Mouse (Mus musculus): Measurements from ENCODE around the gene 4930583I09Rik. TPM values are rescaled to one million over a fixed set of nuclear protein-coding genes. Genes with fewer than 3 reads are reported as not detected.

The 4930583I09Rik gene
- polyA plus RNA-seq (2014; fragmentation: Nextera tagmentation; extraction: Ambion mirVana) = not detected in 2 replicates

GRCm38 (mm10) chr17:64835928-64836327 lies at the start of gene 4930583I09Rik:
TSS of gene 4930583I09Rik (minus strand) at chr17:64836071.
- Histone ChIP-seq H3K27me3 (ENCODE audit: control insufficient read depth, insufficient read depth, low read length) (no peaks in the 10 kb centered on the region), H3K4me3 (ENCODE audit: control insufficient read depth in 1 of 2, insufficient read depth in 1 of 2, low read depth in 1 of 2, low read length in 2 of 2) (no peak within 1 kb of the TSS), H3K9me3 (ENCODE audit: control insufficient read depth, low read length) (no peaks in the 10 kb centered on the region), H3K4me2 (ENCODE audit: low read length) (no peak within 1 kb of the TSS), H3K36me3 (ENCODE audit: control insufficient read depth, insufficient read depth, low read length) (no peaks in the 10 kb centered on the region), H3K4me1 (ENCODE audit: control insufficient read depth in 2 of 2, insufficient read depth in 2 of 2, low read length in 2 of 2) (no peaks in the 10 kb centered on the region), H3K27ac (replicated peaks in 1 of 2; ENCODE audit: control insufficient read depth in 1 of 2, insufficient read depth in 1 of 2, low read depth in 2 of 2, low read length in 2 of 2) (no peak within 1 kb of the TSS), H3K9ac (ENCODE audit: low read length) (no peak within 1 kb of the TSS)
- ATAC-seq (ENCODE audit: insufficient number of reproducible peaks, insufficient read depth, low FRiP score, low read depth) = no peak
- 58% methylated on average over 6 of the region's 6 CpGs for whole genome bisulfite sequencing

- no peaks in the 10 kb centered on the region for H3K4me1 ChIP-seq (ENCODE audit: control insufficient read depth in 2 of 2, insufficient read depth in 2 of 2, low read length in 2 of 2)
- no peak overlapping the region for H3K9ac ChIP-seq (ENCODE audit: low read length)
- H3K4me3 ChIP-seq (ENCODE audit: control insufficient read depth in 1 of 2, insufficient read depth in 1 of 2, low read depth in 1 of 2, low read length in 2 of 2) = no peak overlapping the region
- H3K4me2 ChIP-seq (ENCODE audit: low read length) = no peak overlapping the region
- H3K36me3 ChIP-seq (ENCODE audit: control insufficient read depth, insufficient read depth, low read length) = no peaks in the 10 kb centered on the region
- H3K27ac ChIP-seq (replicated peaks in 1 of 2; ENCODE audit: control insufficient read depth in 1 of 2, insufficient read depth in 1 of 2, low read depth in 2 of 2, low read length in 2 of 2) = no peak overlapping the region
- 80% methylated on average over 12 of the region's 12 CpGs for WGBS
- peaks cover 4% of the 10 kb centered on the region; the same call in 1 of the 2 replicates for H3K27me3 ChIP-seq (ENCODE audit: control insufficient read depth, insufficient read depth, low read length)
- no peak for ATAC-seq (ENCODE audit: insufficient number of reproducible peaks, insufficient read depth, low FRiP score, low read depth)
- H3K9me3 ChIP-seq (ENCODE audit: control insufficient read depth, low read length) = no peaks in the 10 kb centered on the region
Measured at GRCm38 (mm10) chr17:64876111-64876510, 40.2 kb upstream of the 4930583I09Rik start.

- Histone ChIP-seq H3K9me3 (ENCODE audit: control insufficient read depth, low read length) (no peaks in the 10 kb centered on the region), H3K4me1 (ENCODE audit: control insufficient read depth in 2 of 2, insufficient read depth in 2 of 2, low read length in 2 of 2) (no peaks in the 10 kb centered on the region), H3K4me2 (ENCODE audit: low read length) (no peak overlapping the region), H3K27me3 (ENCODE audit: control insufficient read depth, insufficient read depth, low read length) (peaks cover 4% of the 10 kb centered on the region; the same call in 1 of the 2 replicates), H3K9ac (ENCODE audit: low read length) (no peak overlapping the region), H3K27ac (replicated peaks in 1 of 2; ENCODE audit: control insufficient read depth in 1 of 2, insufficient read depth in 1 of 2, low read depth in 2 of 2, low read length in 2 of 2) (no peak overlapping the region), H3K36me3 (ENCODE audit: control insufficient read depth, insufficient read depth, low read length) (no peaks in the 10 kb centered on the region), H3K4me3 (ENCODE audit: control insufficient read depth in 1 of 2, insufficient read depth in 1 of 2, low read depth in 1 of 2, low read length in 2 of 2) (no peak overlapping the region)
- 44% methylated on average over 4 of the region's 4 CpGs for WGBS
- ATAC-seq (ENCODE audit: insufficient number of reproducible peaks, insufficient read depth, low FRiP score, low read depth) = no peak
Measured at GRCm38 (mm10) chr17:64873651-64874072, 37.8 kb upstream of the 4930583I09Rik start.

- no peak overlapping the region for H3K27ac ChIP-seq (replicated peaks in 1 of 2; ENCODE audit: control insufficient read depth in 1 of 2, insufficient read depth in 1 of 2, low read depth in 2 of 2, low read length in 2 of 2)
- H3K36me3 ChIP-seq (ENCODE audit: control insufficient read depth, insufficient read depth, low read length) = no peaks in the 10 kb centered on the region
- no peaks in the 10 kb centered on the region for H3K27me3 ChIP-seq (ENCODE audit: control insufficient read depth, insufficient read depth, low read length)
- no peak for ATAC-seq (ENCODE audit: insufficient number of reproducible peaks, insufficient read depth, low FRiP score, low read depth)
- no peaks in the 10 kb centered on the region for H3K9me3 ChIP-seq (ENCODE audit: control insufficient read depth, low read length)
- 68% methylated on average over 4 of the region's 4 CpGs for WGBS
- H3K9ac ChIP-seq (ENCODE audit: low read length) = no peak overlapping the region
- H3K4me1 ChIP-seq (ENCODE audit: control insufficient read depth in 2 of 2, insufficient read depth in 2 of 2, low read length in 2 of 2) = no peaks in the 10 kb centered on the region
- no peak overlapping the region for H3K4me2 ChIP-seq (ENCODE audit: low read length)
- no peak overlapping the region for H3K4me3 ChIP-seq (ENCODE audit: control insufficient read depth in 1 of 2, insufficient read depth in 1 of 2, low read depth in 1 of 2, low read length in 2 of 2)
Measured at GRCm38 (mm10) chr17:64863817-64864216, 27.9 kb upstream of the 4930583I09Rik start.

GRCm38 (mm10) chr17:64860963-64861362 lies 25.1 kb upstream of the 4930583I09Rik start:
- Histone ChIP-seq H3K9me3 (ENCODE audit: control insufficient read depth, low read length) (no peaks in the 10 kb centered on the region), H3K9ac (ENCODE audit: low read length) (no peak overlapping the region), H3K36me3 (ENCODE audit: control insufficient read depth, insufficient read depth, low read length) (no peaks in the 10 kb centered on the region), H3K4me3 (ENCODE audit: control insufficient read depth in 1 of 2, insufficient read depth in 1 of 2, low read depth in 1 of 2, low read length in 2 of 2) (no peak overlapping the region), H3K4me2 (ENCODE audit: low read length) (no peak overlapping the region), H3K4me1 (ENCODE audit: control insufficient read depth in 2 of 2, insufficient read depth in 2 of 2, low read length in 2 of 2) (no peaks in the 10 kb centered on the region), H3K27me3 (ENCODE audit: control insufficient read depth, insufficient read depth, low read length) (no peaks in the 10 kb centered on the region), H3K27ac (replicated peaks in 1 of 2; ENCODE audit: control insufficient read depth in 1 of 2, insufficient read depth in 1 of 2, low read depth in 2 of 2, low read length in 2 of 2) (no peak overlapping the region)
- 47% methylated on average over 3 of the region's 3 CpGs for WGBS
- no peak for ATAC-seq (ENCODE audit: insufficient number of reproducible peaks, insufficient read depth, low FRiP score, low read depth)

GRCm38 (mm10) chr17:64858848-64859247 lies 23.0 kb upstream of the 4930583I09Rik start:
- H3K9ac ChIP-seq (ENCODE audit: low read length) = no peak overlapping the region
- WGBS = 67% methylated on average over 6 of the region's 6 CpGs
- H3K27ac ChIP-seq (replicated peaks in 1 of 2; ENCODE audit: control insufficient read depth in 1 of 2, insufficient read depth in 1 of 2, low read depth in 2 of 2, low read length in 2 of 2) = no peak overlapping the region
- no peaks in the 10 kb centered on the region for H3K4me1 ChIP-seq (ENCODE audit: control insufficient read depth in 2 of 2, insufficient read depth in 2 of 2, low read length in 2 of 2)
- H3K36me3 ChIP-seq (ENCODE audit: control insufficient read depth, insufficient read depth, low read length) = no peaks in the 10 kb centered on the region
- no peak overlapping the region for H3K4me2 ChIP-seq (ENCODE audit: low read length)
- no peak for ATAC-seq (ENCODE audit: insufficient number of reproducible peaks, insufficient read depth, low FRiP score, low read depth)
- H3K4me3 ChIP-seq (ENCODE audit: control insufficient read depth in 1 of 2, insufficient read depth in 1 of 2, low read depth in 1 of 2, low read length in 2 of 2) = no peak overlapping the region
- no peaks in the 10 kb centered on the region for H3K9me3 ChIP-seq (ENCODE audit: control insufficient read depth, low read length)
- H3K27me3 ChIP-seq (ENCODE audit: control insufficient read depth, insufficient read depth, low read length) = no peaks in the 10 kb centered on the region

GRCm38 (mm10) chr17:64848031-64848430 lies 12.2 kb upstream of the 4930583I09Rik start:
- Histone ChIP-seq H3K4me2 (ENCODE audit: low read length) (no peak overlapping the region), H3K27ac (replicated peaks in 1 of 2; ENCODE audit: control insufficient read depth in 1 of 2, insufficient read depth in 1 of 2, low read depth in 2 of 2, low read length in 2 of 2) (no peak overlapping the region), H3K9ac (ENCODE audit: low read length) (no peak overlapping the region), H3K4me3 (ENCODE audit: control insufficient read depth in 1 of 2, insufficient read depth in 1 of 2, low read depth in 1 of 2, low read length in 2 of 2) (no peak overlapping the region), H3K36me3 (ENCODE audit: control insufficient read depth, insufficient read depth, low read length) (no peaks in the 10 kb centered on the region), H3K9me3 (ENCODE audit: control insufficient read depth, low read length) (0 out of 2 replicates have a peak, but pooled peaks cover 3% of the 10 kb centered on the region), H3K4me1 (ENCODE audit: control insufficient read depth in 2 of 2, insufficient read depth in 2 of 2, low read length in 2 of 2) (no peaks in the 10 kb centered on the region), H3K27me3 (ENCODE audit: control insufficient read depth, insufficient read depth, low read length) (no peaks in the 10 kb centered on the region)
- WGBS = 72% methylated on average over 4 of the region's 4 CpGs
- no peak for ATAC-seq (ENCODE audit: insufficient number of reproducible peaks, insufficient read depth, low FRiP score, low read depth)

- Histone ChIP-seq H3K27ac (replicated peaks in 1 of 2; ENCODE audit: control insufficient read depth in 1 of 2, insufficient read depth in 1 of 2, low read depth in 2 of 2, low read length in 2 of 2) (no peak overlapping the region), H3K36me3 (ENCODE audit: control insufficient read depth, insufficient read depth, low read length) (no peaks in the 10 kb centered on the region), H3K4me2 (ENCODE audit: low read length) (no peak overlapping the region), H3K4me1 (ENCODE audit: control insufficient read depth in 2 of 2, insufficient read depth in 2 of 2, low read length in 2 of 2) (no peaks in the 10 kb centered on the region), H3K9me3 (ENCODE audit: control insufficient read depth, low read length) (0 out of 2 replicates have a peak, but pooled peaks cover 3% of the 10 kb centered on the region), H3K9ac (ENCODE audit: low read length) (no peak overlapping the region), H3K27me3 (ENCODE audit: control insufficient read depth, insufficient read depth, low read length) (no peaks in the 10 kb centered on the region), H3K4me3 (ENCODE audit: control insufficient read depth in 1 of 2, insufficient read depth in 1 of 2, low read depth in 1 of 2, low read length in 2 of 2) (no peak overlapping the region)
- no peak for ATAC-seq (ENCODE audit: insufficient number of reproducible peaks, insufficient read depth, low FRiP score, low read depth)
- 78% methylated on average over 1 of the region's 1 CpGs for WGBS
Measured at GRCm38 (mm10) chr17:64846654-64847053, 10.8 kb upstream of the 4930583I09Rik start.

All from heart, embryonic 14.5 days (tissue).